Comparison of ENCODE assay signal across 8 mouse cellular contexts in genomic region chr10:59978873-59979743, GRCm38 (mm10). TPM values are rescaled to one million over a fixed set of nuclear protein-coding genes. Genes with fewer than 3 reads are reported as not detected.
DNase-seq lines count a peak whose midpoint lies in the region; ATAC-seq and TF ChIP-seq lines count a peak whose summit lies in the region.

No protein-coding gene starts in this region.

- H3K27ac ChIP-seq in hindbrain, postnatal 0 days = peak overlapping the region; percentile 76
- peak overlapping the region; percentile 84 for H3K27ac ChIP-seq in liver, postnatal 0 days (ENCODE audit: low read depth)

- peak; percentile 79 for TF ChIP-seq EP300 in liver, postnatal 0 days (IDR thresholded peaks at IDR 0.05; ENCODE audit: low read depth)

- H3K27me3 ChIP-seq in hindbrain, postnatal 0 days (ENCODE audit: insufficient read depth, low read length) = no peaks in the 10 kb centered on the region
- H3K27me3 ChIP-seq in liver, postnatal 0 days (ENCODE audit: insufficient read depth, low read length) = no peaks in the 10 kb centered on the region

- ATAC-seq in hindbrain, postnatal 0 days = 0 out of 2 replicates have a peak, but pooled peaks have one; percentile 37
- ATAC-seq in liver, postnatal 0 days = peak; percentile 68

- no peaks in the 10 kb centered on the region for H3K9me3 ChIP-seq in hindbrain, postnatal 0 days (ENCODE audit: low read length)
- no peaks in the 10 kb centered on the region for H3K9me3 ChIP-seq in liver, postnatal 0 days (ENCODE audit: low read length)

- H3K9ac ChIP-seq in hindbrain, postnatal 0 days (replicated peaks; ENCODE audit: low read length) = no peak overlapping the region; the same call in 1 of the 2 replicates
- 0 out of 2 replicates have a peak overlapping the region, but pooled peaks have one; percentile 8 for H3K9ac ChIP-seq in liver, postnatal 0 days (replicated peaks)

- no peak for TF ChIP-seq CTCF in hindbrain, postnatal 0 days (IDR thresholded peaks at IDR 0.05; ENCODE audit: low read depth)
- TF ChIP-seq CTCF in liver, postnatal 0 days (IDR thresholded peaks at IDR 0.05; ENCODE audit: low read depth) = no peak

- peak; percentile 67 to 78 for DNase-seq in cerebellum, postnatal 10 days
- no peak for DNase-seq in cerebellum, adult 11-12 months
- DNase-seq in adrenal gland, postnatal 25 days = peak; percentile 68
- DNase-seq in gastrocnemius, postnatal 25 days = peak; percentile 80
- DNase-seq in hindbrain, postnatal 0 days (ENCODE audit: low spot score) = peak; percentile 84
- peak; percentile 78 for DNase-seq in liver, postnatal 0 days
- DNase-seq in ovary, adult 18-20 months (ENCODE audit: low spot score) = peak; percentile 83
- no peak for DNase-seq in thymus, postnatal 10 days (ENCODE audit: low spot score in 2 of 2)

- no peaks in the 10 kb centered on the region for H3K36me3 ChIP-seq in hindbrain, postnatal 0 days (ENCODE audit: insufficient read depth, low read length)
- no peaks in the 10 kb centered on the region for H3K36me3 ChIP-seq in liver, postnatal 0 days (replicated peaks; ENCODE audit: insufficient read depth, low read length)

- H3K4me3 ChIP-seq in hindbrain, postnatal 0 days (ENCODE audit: low read length) = no peak overlapping the region
- H3K4me3 ChIP-seq in liver, postnatal 0 days (ENCODE audit: low read depth, low read length) = no peak overlapping the region

- peaks cover 17% of the 10 kb centered on the region for H3K4me1 ChIP-seq in hindbrain, postnatal 0 days (ENCODE audit: insufficient read depth, low read length)
- H3K4me1 ChIP-seq in liver, postnatal 0 days (ENCODE audit: insufficient read depth) = peaks cover 53% of the 10 kb centered on the region

- no peak overlapping the region for H3K4me2 ChIP-seq in hindbrain, postnatal 0 days (ENCODE audit: low read depth, low read length)
- H3K4me2 ChIP-seq in liver, postnatal 0 days (ENCODE audit: low read depth, low read length) = no peak overlapping the region

- 36% methylated on average over 11 of the region's 11 CpGs for WGBS in hindbrain, postnatal 0 days
- WGBS in liver, postnatal 0 days (ENCODE audit: insufficient replicate concordance) = 45% methylated on average over 11 of the region's 11 CpGs

RNA-seq across cellular contexts. Expression of gene Ascc1, which starts 23.5 kb away (rescaled TPM):
- 28.8 and 33.8 TPM in 2 replicates for total RNA-seq in adrenal gland, postnatal 25 days (2021)
- total RNA-seq in gastrocnemius, postnatal 25 days (2021) = 10 to 100 TPM; 11.4 to 12.0 TPM
- total RNA-seq in hindbrain, postnatal 0 days (2014; rRNA removed) = 10.6 and 11.5 TPM in 2 replicates
- 41.8 and 42.9 TPM in 2 replicates for polyA plus RNA-seq in hindbrain, postnatal 0 days (2015; fragmentation: Nextera tagmentation; extraction: Ambion mirVana)
- polyA plus RNA-seq in liver, postnatal 0 days (2015; fragmentation: Nextera tagmentation; extraction: Ambion mirVana) = 14.1 and 14.7 TPM in 2 replicates

RNA-seq across cellular contexts. Expression of gene Anapc16, which starts 23.8 kb away (rescaled TPM):
- total RNA-seq in adrenal gland, postnatal 25 days (2021) = 64.1 and 67.8 TPM in 2 replicates
- 10 to 100 TPM; 40.7 to 40.9 TPM for total RNA-seq in gastrocnemius, postnatal 25 days (2021)
- total RNA-seq in hindbrain, postnatal 0 days (2014; rRNA removed) = 62.6 and 70.1 TPM in 2 replicates
- polyA plus RNA-seq in hindbrain, postnatal 0 days (2015; fragmentation: Nextera tagmentation; extraction: Ambion mirVana) = 132 and 133 TPM in 2 replicates
- polyA plus RNA-seq in liver, postnatal 0 days (2015; fragmentation: Nextera tagmentation; extraction: Ambion mirVana) = 37.3 and 37.7 TPM in 2 replicates

RNA-seq across cellular contexts. Expression of gene Ddit4, which starts 27.5 kb away (rescaled TPM):
- total RNA-seq in adrenal gland, postnatal 25 days (2021) = 35.7 and 57.7 TPM in 2 replicates
- 10 to 100 TPM in 1 of 2 experiments, 1 to 10 TPM in 1; 8.6 to 11.4 TPM for total RNA-seq in gastrocnemius, postnatal 25 days (2021)
- 55.9 and 76.6 TPM in 2 replicates for total RNA-seq in hindbrain, postnatal 0 days (2014; rRNA removed)
- 55.2 and 56.9 TPM in 2 replicates for polyA plus RNA-seq in hindbrain, postnatal 0 days (2015; fragmentation: Nextera tagmentation; extraction: Ambion mirVana)
- 3.6 and 5.2 TPM in 2 replicates for polyA plus RNA-seq in liver, postnatal 0 days (2015; fragmentation: Nextera tagmentation; extraction: Ambion mirVana)

Comparison
In these comparisons a context has a peak if more than half of its experiments do, and no peak if none do; other contexts are left out.
1. DNase-seq: peak in cerebellum, postnatal 10 days (2 of 2), adrenal gland, postnatal 25 days (single experiment), gastrocnemius, postnatal 25 days (single experiment), hindbrain, postnatal 0 days (single experiment), liver, postnatal 0 days (single experiment) and ovary, adult 18-20 months (single experiment); none in cerebellum, adult 11-12 months (single experiment) and thymus, postnatal 10 days (0 of 2).